Mouse (Mus musculus) hindbrain, postnatal 0 days (tissue): ENCODE data around the gene Mboat1. TPM values are rescaled to one million over a fixed set of nuclear protein-coding genes. Genes with fewer than 3 reads are reported as not detected.

ENCODE experiments used
- ATAC-seq: fragments of 200-750 bp; cut with Nextera tagmentation; 2 replicates; pipeline ENCODE4 v1.8.0; 2017; ENCODE audit warnings: mild to moderate bottlenecking, moderate TSS enrichment, moderate library complexity
- DNase-seq: peaks from one replicate; pipeline ENCODE4 v3.0.0-alpha.2; 2015; ENCODE audit warnings: low spot score
- H3K27ac ChIP-seq: fragments of 300-500 bp; sonication (generic); 2 replicates; pipeline ENCODE4 v1.5.1; 2014; ENCODE audit warnings: mild to moderate bottlenecking
- H3K27me3 ChIP-seq: fragments of 300-500 bp; sonication (generic); 2 replicates; pipeline ENCODE4 v1.6.1; 2014; ENCODE audit warnings: low read length, mixed read lengths; ENCODE audit not compliant: insufficient read depth
- H3K36me3 ChIP-seq: fragments of 300-500 bp; sonication (generic); 2 replicates; pipeline ENCODE4 v1.6.1; 2014; ENCODE audit warnings: low read length, mixed read lengths; ENCODE audit not compliant: insufficient read depth
- H3K4me1 ChIP-seq: fragments of 300-500 bp; sonication (generic); 2 replicates; pipeline ENCODE4 v1.6.1; 2014; ENCODE audit warnings: antibody characterized with exemption, low read length, mixed read lengths; ENCODE audit not compliant: insufficient read depth
- H3K4me2 ChIP-seq: fragments of 300-500 bp; sonication (generic); 2 replicates; pipeline ENCODE4 v1.6.1; 2014; ENCODE audit warnings: low read depth, mild to moderate bottlenecking, low read length, moderate library complexity, mixed read lengths
- H3K4me3 ChIP-seq: fragments of 300-500 bp; sonication (generic); 2 replicates; pipeline ENCODE4 v1.5.1; 2014; ENCODE audit warnings: low read length
- H3K9ac ChIP-seq: fragments of 300-500 bp; sonication (generic); replicated peaks from 2 replicates; pipeline ENCODE4 v1.6.1; 2014; ENCODE audit warnings: mild to moderate bottlenecking, low read length, moderate library complexity, mixed read lengths
- H3K9me3 ChIP-seq: fragments of 300-500 bp; sonication (generic); 2 replicates; pipeline ENCODE4 v1.6.1; 2016; ENCODE audit warnings: low read length, mixed read lengths
- CTCF ChIP-seq: IDR thresholded peaks from 2 replicates; pipeline ENCODE4 v1.5.1; 2016; ENCODE audit warnings: antibody characterized with exemption, control low read depth, low read depth
- WGBS: fragments of 180-500 bp; shearing (Covaris S2); extraction: QIAGEN DNeasy Blood & Tissue Kit; methylation state at CpG from one replicate; pipeline ENCODE4 v1.1.7; 2014; 5-methylcytosine and 5-hydroxymethylcytosine counted together
- polyA plus RNA-seq: library from polyadenylated mRNA; unstranded; fragments of >200 nt; fragmentation: Nextera tagmentation; extraction: Ambion mirVana; gene quantifications from 2 replicates; pipeline ENCODE4 v1.2.1, GENCODE M21; 2015
- total RNA-seq: library from RNA; depleted of rRNA; stranded (reverse); fragments of >200 nt; gene quantifications from 2 replicates; pipeline ENCODE4 v1.2.3, GENCODE M21; 2014

Gene Mboat1
- total and polyA plus RNA-seq, 2 experiments from 2014 or later, result 1.4 to 3.6 TPM

DNA sequence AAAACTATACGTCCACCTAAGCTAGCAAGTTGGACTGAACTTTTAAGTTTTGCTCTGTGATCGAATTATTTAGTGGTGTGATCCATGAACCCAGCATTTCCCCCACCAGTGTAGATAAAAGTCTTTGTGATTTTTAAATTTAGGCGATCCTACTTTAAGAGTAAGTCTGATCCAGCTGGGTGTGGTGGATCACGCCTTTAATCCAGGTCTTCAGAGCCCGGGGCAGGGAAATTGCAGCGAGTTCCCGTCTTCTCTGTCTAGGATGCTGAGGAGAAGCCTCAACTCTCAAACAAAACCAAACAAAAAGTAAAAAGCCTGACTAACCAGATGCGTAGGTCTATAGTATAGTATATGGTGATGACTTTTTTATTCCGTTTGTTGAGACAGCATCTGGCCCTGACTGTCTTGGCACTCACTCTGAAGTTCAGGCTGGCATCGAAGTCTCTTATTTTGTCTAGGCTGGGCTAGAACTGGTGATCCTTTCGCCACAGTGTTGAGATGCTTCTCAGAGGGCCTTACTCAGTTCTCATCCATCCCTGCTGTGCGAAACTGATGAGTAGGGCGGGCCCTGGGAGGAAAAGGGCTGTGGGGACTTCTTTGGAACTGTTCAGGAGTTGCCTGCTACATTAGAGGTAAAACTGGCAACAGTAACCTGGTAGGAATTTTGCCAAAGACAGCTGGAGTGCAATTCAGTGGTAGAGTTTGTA lies 787 bp downstream of the Mboat1 start:
- Histone ChIP-seq H3K27me3 (no peaks in the 10 kb centered on the region), H3K36me3 (no peaks in the 10 kb centered on the region), H3K4me3 (peak overlapping the region; percentile 51), H3K4me1 (no peaks in the 10 kb centered on the region), H3K4me2 (peak overlapping the region; percentile 99), H3K27ac (no peak overlapping the region), H3K9me3 (no peaks in the 10 kb centered on the region), H3K9ac (no peak overlapping the region)
- DNase-seq (no peak), ATAC-seq (no peak)
- TF ChIP-seq CTCF, result no peak
- WGBS, result 31% methylated on average over 13 of the region's 13 CpGs

DNA sequence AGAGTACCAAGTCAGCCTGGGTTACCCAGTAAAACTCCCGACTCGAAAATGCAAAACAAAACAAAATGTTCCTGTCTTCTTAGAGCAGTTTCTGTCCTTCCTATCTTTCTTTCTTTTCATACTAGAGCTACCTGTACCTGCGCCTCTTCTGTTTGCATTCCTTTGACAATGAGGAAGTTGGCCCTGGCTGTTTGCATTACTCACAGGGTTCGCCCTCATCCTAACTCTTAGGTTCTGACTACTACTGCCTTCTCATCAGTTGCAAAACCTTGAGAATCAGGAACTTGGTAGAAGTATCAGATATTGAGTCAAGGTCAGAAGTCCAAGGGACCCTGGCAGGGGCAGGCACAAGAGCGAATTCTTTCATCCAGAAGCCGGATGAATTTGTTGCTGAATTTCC lies 1.7 kb downstream of the Mboat1 start:
- H3K4me1 ChIP-seq, result no peaks in the 10 kb centered on the region
- H3K36me3 ChIP-seq, result no peaks in the 10 kb centered on the region
- no peaks in the 10 kb centered on the region for H3K27me3 ChIP-seq
- TF ChIP-seq CTCF, result no peak
- no peak overlapping the region for H3K4me2 ChIP-seq
- H3K4me3 ChIP-seq, result no peak overlapping the region
- no peak for DNase-seq
- WGBS, result 88% methylated on average over 6 of the region's 6 CpGs
- H3K27ac ChIP-seq, result no peak overlapping the region
- no peaks in the 10 kb centered on the region for H3K9me3 ChIP-seq
- no peak overlapping the region for H3K9ac ChIP-seq
- ATAC-seq, result no peak

DNA sequence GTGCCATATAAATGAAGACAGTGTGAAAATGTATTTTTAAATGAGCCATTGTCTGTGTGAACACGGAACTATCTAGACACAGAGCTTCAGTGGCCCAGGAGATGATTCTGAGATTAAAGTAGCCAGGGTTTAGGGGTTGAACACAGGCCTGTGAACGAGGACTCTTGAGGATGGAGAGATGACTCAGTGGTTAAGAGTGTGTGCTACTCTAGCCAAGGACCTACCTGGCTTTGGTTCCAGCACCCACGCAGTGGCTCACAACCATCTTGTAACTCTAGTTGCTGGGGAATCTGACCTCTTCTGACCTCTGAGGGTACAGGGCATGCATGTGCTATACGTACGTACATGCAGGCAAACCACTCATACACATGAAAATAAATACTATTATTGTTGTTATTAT lies 3.9 kb downstream of the Mboat1 start:
- WGBS, result 91% methylated on average over 5 of the region's 5 CpGs
- DNase-seq (no peak), ATAC-seq (no peak)
- H3K4me1 ChIP-seq, result no peaks in the 10 kb centered on the region
- H3K4me2 ChIP-seq, result no peak overlapping the region
- no peak overlapping the region for H3K27ac ChIP-seq
- no peak overlapping the region for H3K9ac ChIP-seq
- no peaks in the 10 kb centered on the region for H3K9me3 ChIP-seq
- no peak for TF ChIP-seq CTCF
- H3K36me3 ChIP-seq, result no peaks in the 10 kb centered on the region
- H3K27me3 ChIP-seq, result no peaks in the 10 kb centered on the region
- no peak overlapping the region for H3K4me3 ChIP-seq

DNA sequence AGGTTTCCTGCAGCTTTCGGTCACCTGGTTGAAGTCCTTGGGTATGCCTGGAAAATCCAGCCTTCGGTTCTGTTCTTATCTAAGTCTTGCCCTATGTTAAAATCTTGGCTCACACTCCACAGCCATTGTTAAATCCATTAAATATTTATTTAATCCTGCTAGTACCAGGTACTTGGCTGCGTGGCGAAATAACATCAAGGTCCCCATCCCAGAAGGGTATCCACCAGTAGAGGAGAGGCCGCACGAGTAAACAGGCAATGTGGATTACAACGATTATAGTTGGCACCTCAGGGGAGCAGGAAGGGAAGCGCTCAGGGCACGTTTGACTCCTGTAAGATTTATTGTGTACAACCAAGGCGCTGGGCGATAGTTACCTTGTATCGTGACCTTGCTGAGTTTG lies 4.4 kb downstream of the Mboat1 start:
- Histone ChIP-seq H3K4me3 (no peak overlapping the region), H3K9ac (no peak overlapping the region), H3K27ac (no peak overlapping the region), H3K4me2 (no peak overlapping the region), H3K27me3 (no peaks in the 10 kb centered on the region), H3K9me3 (no peaks in the 10 kb centered on the region), H3K4me1 (no peaks in the 10 kb centered on the region), H3K36me3 (no peaks in the 10 kb centered on the region)
- 90% methylated on average over 12 of the region's 12 CpGs for WGBS
- ATAC-seq (no peak), DNase-seq (no peak)
- TF ChIP-seq CTCF, result no peak

DNA sequence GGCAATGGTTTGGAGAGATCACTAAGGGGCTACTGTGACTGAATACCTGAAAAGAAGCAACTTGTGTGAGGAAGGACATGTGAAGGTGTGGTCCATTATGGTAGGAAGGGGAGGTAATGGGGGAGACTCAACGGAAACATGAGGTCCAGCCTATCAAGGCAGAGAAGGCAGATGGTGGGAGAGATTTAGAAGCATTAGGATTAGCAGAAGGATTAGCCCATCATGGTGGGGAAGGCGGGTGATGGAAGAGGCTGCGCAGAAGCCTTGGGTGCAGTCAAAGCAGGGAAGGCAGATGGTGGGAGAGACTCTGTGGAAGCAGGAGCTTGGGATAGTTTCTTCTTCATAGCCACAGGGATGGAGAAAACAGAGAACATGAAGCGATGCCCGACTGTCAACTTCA lies 5.7 kb downstream of the Mboat1 start:
- ATAC-seq (no peak), DNase-seq (no peak)
- no peaks in the 10 kb centered on the region for H3K9me3 ChIP-seq
- no peaks in the 10 kb centered on the region for H3K4me1 ChIP-seq
- H3K9ac ChIP-seq, result no peak overlapping the region
- no peak for TF ChIP-seq CTCF
- no peaks in the 10 kb centered on the region for H3K36me3 ChIP-seq
- H3K4me2 ChIP-seq, result no peak overlapping the region
- H3K4me3 ChIP-seq, result no peak overlapping the region
- H3K27me3 ChIP-seq, result no peaks in the 10 kb centered on the region
- WGBS, result 89% methylated on average over 5 of the region's 5 CpGs
- H3K27ac ChIP-seq, result no peak overlapping the region

DNA sequence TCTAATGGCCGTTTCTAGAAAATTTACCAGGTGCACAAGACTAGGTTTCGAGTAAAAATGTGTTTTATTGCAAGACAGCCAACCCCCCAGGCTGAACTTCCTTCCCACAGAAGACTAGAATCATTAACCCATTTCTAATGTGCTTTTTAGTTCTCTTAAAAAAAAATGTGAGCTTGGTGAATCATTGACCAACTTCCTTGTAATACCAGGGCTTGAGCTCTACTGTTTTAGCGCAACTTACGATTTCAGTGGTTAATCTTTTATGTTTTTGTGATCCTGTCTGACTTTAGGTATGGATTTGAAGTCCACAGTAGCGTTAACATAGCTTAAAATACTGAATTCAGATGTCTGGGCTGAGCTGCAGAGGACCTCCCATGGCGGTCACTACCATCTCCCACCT lies 10.2 kb downstream of the Mboat1 start:
- H3K4me3 ChIP-seq, result no peak overlapping the region
- H3K4me1 ChIP-seq, result no peaks in the 10 kb centered on the region
- DNase-seq, result no peak
- no peaks in the 10 kb centered on the region for H3K9me3 ChIP-seq
- WGBS, result 80% methylated on average over 6 of the region's 6 CpGs
- H3K9ac ChIP-seq, result no peak overlapping the region
- H3K36me3 ChIP-seq, result no peaks in the 10 kb centered on the region
- TF ChIP-seq CTCF, result no peak
- H3K4me2 ChIP-seq, result no peak overlapping the region
- no peak for ATAC-seq
- no peak overlapping the region for H3K27ac ChIP-seq
- no peaks in the 10 kb centered on the region for H3K27me3 ChIP-seq

DNA sequence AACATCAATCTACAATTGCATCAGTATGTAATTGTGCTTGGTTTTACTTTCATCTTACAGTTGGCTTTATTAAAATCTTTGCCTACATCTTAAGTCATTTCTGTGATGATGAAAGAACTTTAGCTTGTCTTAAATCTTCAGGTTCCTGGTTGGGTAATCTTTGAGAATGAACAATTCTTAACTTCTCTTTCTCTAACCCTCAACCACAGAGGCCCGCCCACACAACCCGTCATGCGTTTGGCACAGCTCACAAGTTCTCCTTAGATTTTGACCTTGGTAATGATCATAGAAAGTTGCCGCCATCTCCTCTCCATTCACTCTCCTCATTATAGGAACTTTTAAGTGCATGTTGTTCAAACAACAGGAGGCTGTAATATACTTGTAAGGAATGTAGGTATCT lies 18.0 kb downstream of the Mboat1 start:
- 87% methylated on average over 4 of the region's 4 CpGs for WGBS
- TF ChIP-seq CTCF, result no peak
- H3K9ac ChIP-seq, result no peak overlapping the region

More for the DNA sequence above, 18.0 kb downstream of the Mboat1 start:
- DNase-seq, result no peak
- no peaks in the 10 kb centered on the region for H3K27me3 ChIP-seq
- H3K27ac ChIP-seq, result no peak overlapping the region
- no peak for ATAC-seq
- H3K4me3 ChIP-seq, result no peak overlapping the region
- H3K4me2 ChIP-seq, result no peak overlapping the region
- no peaks in the 10 kb centered on the region for H3K36me3 ChIP-seq
- H3K9me3 ChIP-seq, result no peaks in the 10 kb centered on the region
- no peaks in the 10 kb centered on the region for H3K4me1 ChIP-seq
